Mouse (Mus musculus): Measurements from ENCODE around the gene Mios. TPM values are rescaled to one million over a fixed set of nuclear protein-coding genes. Genes with fewer than 3 reads are reported as not detected.

Mios gene
- polyA plus RNA-seq, 1 experiment from 2014 or later: 26.5 TPM

DNA sequence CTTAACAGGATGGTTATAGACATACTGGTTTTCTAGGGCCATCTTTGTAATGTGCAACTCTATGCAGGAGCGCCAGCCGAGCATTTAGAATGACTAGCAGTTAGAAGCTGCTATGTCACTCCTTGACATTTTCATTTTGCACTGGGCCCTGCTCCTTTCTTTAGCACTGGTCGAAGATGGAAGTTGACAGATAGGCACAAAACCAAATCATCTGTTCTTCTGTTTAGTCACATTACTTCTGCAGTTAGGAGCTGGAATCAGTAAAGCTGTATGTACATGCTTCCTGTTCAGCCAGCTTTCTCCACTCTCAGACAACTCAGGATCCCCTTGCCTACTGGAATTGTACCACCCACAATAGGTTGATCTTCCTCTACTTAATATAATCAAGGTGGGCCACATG, 1.6 kb downstream of the Mios start:
- Histone ChIP-seq H3K27me3 (no peaks in the 10 kb centered on the region), H3K4me1 (peaks cover 9% of the 10 kb centered on the region), H3K36me3 (peaks cover 14% of the 10 kb centered on the region; the same call in 1 of the 2 replicates), H3K4me2 (replicated peaks) (peak overlapping the region; percentile 57), H3K9me3 (replicated peaks) (no peaks in the 10 kb centered on the region), H3K9ac (no peak overlapping the region), H3K4me3 (no peak overlapping the region), H3K27ac (no peak overlapping the region)
- no peak for ATAC-seq (ENCODE audit: low FRiP score)
- 80% methylated on average over 3 of the region's 3 CpGs for WGBS

DNA sequence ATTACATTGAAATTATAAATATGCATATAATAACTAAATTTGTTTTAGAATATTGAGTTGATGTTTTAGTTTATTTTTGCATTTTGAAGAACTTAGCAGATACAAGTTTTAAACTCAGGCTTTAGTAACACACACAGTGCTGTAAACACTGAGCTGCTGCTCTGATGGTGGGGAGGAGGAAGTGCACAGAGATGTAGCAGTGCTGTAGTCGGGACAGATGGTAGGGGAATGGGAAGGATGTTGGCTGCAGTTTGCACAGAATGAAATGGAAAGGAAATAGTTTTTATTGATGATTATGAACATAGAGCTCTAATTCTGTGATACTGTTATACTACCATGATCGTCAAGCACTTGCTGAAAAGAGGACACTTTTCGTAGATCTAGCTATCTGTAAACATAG, 18.0 kb downstream of the Mios start:
- WGBS: 89% methylated on average over 3 of the region's 3 CpGs
- peaks cover 28% of the 10 kb centered on the region for H3K36me3 ChIP-seq
- H3K4me2 ChIP-seq (replicated peaks): no peak overlapping the region
- H3K9me3 ChIP-seq (replicated peaks): no peaks in the 10 kb centered on the region
- no peak for ATAC-seq (ENCODE audit: low FRiP score)
- no peaks in the 10 kb centered on the region for H3K4me1 ChIP-seq
- no peak overlapping the region for H3K4me3 ChIP-seq
- H3K9ac ChIP-seq: no peak overlapping the region
- H3K27ac ChIP-seq: no peak overlapping the region
- no peaks in the 10 kb centered on the region for H3K27me3 ChIP-seq

DNA sequence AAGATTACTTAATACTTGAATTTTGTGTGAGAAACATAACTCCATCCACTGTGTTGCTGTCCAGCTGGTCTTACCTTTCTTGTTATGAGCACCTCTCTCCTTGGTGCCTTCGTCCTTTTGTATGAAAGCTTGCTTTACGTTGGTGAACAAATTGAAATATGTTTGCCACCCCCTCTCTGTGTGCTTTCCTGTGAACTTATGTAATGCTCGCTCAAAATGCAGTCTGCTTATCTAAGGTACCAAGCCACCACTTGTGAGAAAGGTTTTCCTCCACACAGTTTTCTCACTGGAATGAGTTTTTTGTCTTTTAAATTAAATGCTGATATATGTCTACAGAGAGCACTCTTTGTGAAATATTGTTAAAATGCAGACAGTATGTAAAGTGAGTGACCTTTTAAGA, 19.6 kb downstream of the Mios start:
- Histone ChIP-seq H3K4me1 (no peaks in the 10 kb centered on the region), H3K27ac (no peak overlapping the region), H3K9me3 (replicated peaks) (no peaks in the 10 kb centered on the region), H3K27me3 (no peaks in the 10 kb centered on the region), H3K36me3 (peaks cover 33% of the 10 kb centered on the region), H3K4me2 (replicated peaks) (no peak overlapping the region), H3K9ac (no peak overlapping the region), H3K4me3 (no peak overlapping the region)
- 92% methylated on average over 3 of the region's 3 CpGs for WGBS
- ATAC-seq (ENCODE audit: low FRiP score): no peak

DNA sequence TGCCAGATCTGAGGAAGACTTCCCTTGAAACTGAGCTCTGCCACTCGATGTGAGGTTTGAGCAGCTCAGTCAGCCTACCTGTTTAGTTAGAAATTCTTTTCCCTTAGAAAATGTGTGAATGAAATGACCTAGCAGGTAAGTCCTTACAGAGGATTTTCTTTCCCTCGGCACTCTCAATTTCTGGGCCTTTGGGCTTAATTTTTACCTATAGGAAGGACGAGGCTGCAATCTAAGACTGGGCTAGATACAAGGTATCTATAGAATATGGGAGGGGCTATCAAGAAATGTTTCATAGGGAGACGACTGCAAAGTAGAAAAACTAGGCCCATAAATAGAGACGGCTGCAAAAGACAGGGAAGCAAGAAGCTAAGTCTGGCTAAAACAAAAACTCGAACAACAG, 49.3 kb downstream of the Mios start:
- H3K4me1 ChIP-seq: peaks cover 8% of the 10 kb centered on the region
- 12% methylated on average over 6 of the region's 6 CpGs for WGBS
- peak overlapping the region; percentile 64; the same call in 1 of the 2 replicates for H3K27ac ChIP-seq
- ATAC-seq (ENCODE audit: low FRiP score): no peak
- peak overlapping the region; percentile 61 for H3K4me3 ChIP-seq
- H3K36me3 ChIP-seq: peaks cover 15% of the 10 kb centered on the region; the same call in 1 of the 2 replicates
- H3K9ac ChIP-seq: peak overlapping the region; percentile 78
- H3K4me2 ChIP-seq (replicated peaks): peak overlapping the region; percentile 53
- no peaks in the 10 kb centered on the region for H3K9me3 ChIP-seq (replicated peaks)
- no peaks in the 10 kb centered on the region for H3K27me3 ChIP-seq

DNA sequence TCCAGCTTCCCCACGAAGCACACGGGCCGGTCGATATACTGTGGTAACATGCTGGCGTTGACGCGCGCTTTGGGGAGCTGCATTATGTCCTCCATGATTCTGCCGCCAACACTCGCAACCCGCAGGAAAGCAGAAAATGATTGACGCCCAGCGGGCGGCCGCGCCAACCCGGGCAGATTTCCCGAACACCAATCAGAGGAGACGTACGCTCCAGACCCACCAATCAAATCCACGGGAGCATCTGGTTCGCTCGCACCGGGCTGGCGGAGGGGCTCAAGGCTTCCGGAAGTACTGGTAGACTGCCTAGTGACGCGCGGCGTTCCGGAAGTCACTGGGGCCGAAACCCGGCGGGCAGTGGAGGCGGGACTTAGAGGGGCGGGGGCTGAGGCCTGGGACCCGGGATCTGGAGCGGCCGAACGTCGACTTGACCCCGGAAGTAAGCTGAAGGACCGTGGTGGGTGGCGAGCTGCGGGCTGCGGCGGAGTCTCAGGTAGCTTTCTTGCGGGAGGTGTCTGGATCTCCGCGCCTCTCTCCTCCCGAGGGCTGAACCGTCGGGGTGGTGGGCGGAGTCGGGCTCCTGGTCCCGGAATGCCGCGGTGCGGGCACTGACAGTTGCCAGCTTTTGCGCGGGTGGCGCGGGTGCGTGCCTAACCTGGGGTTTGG, 50.1 kb downstream of the Mios start, which contains the start of the genes Rpa3, Umad1 and Gm45062:
Gene Rpa3 (minus strand): TSS at position 170 of the 663 bp plus-strand sequence.
Gene Umad1 (plus strand): TSS at position 285 of the 663 bp plus-strand sequence.
Gene Gm45062 (plus strand): TSS at position 447 of the 663 bp plus-strand sequence.
- H3K27me3 ChIP-seq: no peaks in the 10 kb centered on the region
- H3K4me3 ChIP-seq: peak within 1 kb of the TSS; percentile 61
- H3K9me3 ChIP-seq (replicated peaks): no peaks in the 10 kb centered on the region
- WGBS: under 1% methylated on average over 64 of the region's 64 CpGs
- H3K36me3 ChIP-seq: peaks cover 12% of the 10 kb centered on the region; the same call in 1 of the 2 replicates
- peaks cover 8% of the 10 kb centered on the region for H3K4me1 ChIP-seq
- H3K9ac ChIP-seq: peak within 1 kb of the TSS; percentile 81
- peak within 1 kb of the TSS; percentile 83 for H3K4me2 ChIP-seq (replicated peaks)
- peak; percentile 100 for ATAC-seq (ENCODE audit: low FRiP score)
- peak within 1 kb of the TSS; percentile 77 for H3K27ac ChIP-seq

- 0% methylated on average over 8 of the region's 8 CpGs for WGBS
- H3K4me1 ChIP-seq: peaks cover 8% of the 10 kb centered on the region
- H3K4me2 ChIP-seq (replicated peaks): peak overlapping the region; percentile 83
- H3K9ac ChIP-seq: peak overlapping the region; percentile 81
- peaks cover 7% of the 10 kb centered on the region; the same call in 1 of the 2 replicates for H3K36me3 ChIP-seq
- H3K27me3 ChIP-seq: no peaks in the 10 kb centered on the region
- peak overlapping the region; percentile 61 for H3K4me3 ChIP-seq
- ATAC-seq (ENCODE audit: low FRiP score): no peak
- H3K9me3 ChIP-seq (replicated peaks): no peaks in the 10 kb centered on the region
- H3K27ac ChIP-seq: peak overlapping the region; percentile 77
Observed at GRCm38 (mm10) chr6:8259667-8260044, 50.6 kb downstream of the Mios start.

GRCm38 (mm10) chr6:8271047-8271446, 62.0 kb downstream of the Mios start:
- Histone ChIP-seq H3K27ac (no peak overlapping the region), H3K4me1 (no peaks in the 10 kb centered on the region), H3K27me3 (no peaks in the 10 kb centered on the region), H3K36me3 (peaks cover 6% of the 10 kb centered on the region; the same call in 1 of the 2 replicates), H3K9ac (no peak overlapping the region), H3K9me3 (replicated peaks) (no peaks in the 10 kb centered on the region), H3K4me2 (replicated peaks) (no peak overlapping the region), H3K4me3 (no peak overlapping the region)
- WGBS: 87% methylated on average over 3 of the region's 3 CpGs
- no peak for ATAC-seq (ENCODE audit: low FRiP score)

DNA sequence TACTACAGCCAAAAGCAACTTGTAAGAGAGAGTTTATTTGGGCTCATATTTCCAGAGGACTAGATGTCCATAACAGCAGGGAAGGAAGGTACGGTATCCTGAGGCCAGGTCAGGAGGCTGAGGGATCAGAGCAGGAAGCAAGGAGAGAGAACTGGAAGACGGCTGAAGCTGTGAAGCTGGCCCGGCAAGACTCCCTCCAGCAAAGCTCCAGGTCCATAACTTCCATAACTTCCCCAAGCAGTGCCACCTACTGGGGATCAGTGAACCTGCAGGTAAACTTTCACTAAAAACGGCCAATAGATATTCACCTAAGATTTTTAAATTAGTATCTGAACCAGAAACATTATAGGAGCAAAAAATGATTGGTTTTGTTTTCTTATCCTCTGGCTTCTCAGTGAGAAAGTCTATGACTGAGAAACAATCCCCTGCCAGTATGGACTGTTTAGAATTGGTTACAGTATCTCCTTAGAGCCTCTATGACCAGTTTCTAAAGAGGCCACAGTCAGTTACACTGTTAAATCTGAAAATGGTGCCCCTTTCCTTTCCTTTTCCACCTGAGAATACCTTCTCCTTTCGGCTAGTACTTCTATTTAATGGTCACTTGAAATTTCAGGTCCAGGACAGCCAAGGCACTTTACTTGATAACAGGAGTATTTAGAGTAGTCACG, 65.5 kb downstream of the Mios start:
- ATAC-seq (ENCODE audit: low FRiP score): peak; percentile 60; the same call in 1 of the 2 replicates
- Histone ChIP-seq H3K9me3 (replicated peaks) (no peaks in the 10 kb centered on the region), H3K9ac (no peak overlapping the region), H3K4me3 (no peak overlapping the region), H3K4me2 (replicated peaks) (no peak overlapping the region), H3K27ac (no peak overlapping the region), H3K27me3 (no peaks in the 10 kb centered on the region), H3K4me1 (no peaks in the 10 kb centered on the region), H3K36me3 (peaks cover 6% of the 10 kb centered on the region; the same call in 1 of the 2 replicates)
- 40% methylated on average over 6 of the region's 6 CpGs for WGBS

- Histone ChIP-seq H3K4me1 (no peaks in the 10 kb centered on the region), H3K9me3 (replicated peaks) (no peaks in the 10 kb centered on the region), H3K9ac (no peak overlapping the region), H3K4me3 (no peak overlapping the region), H3K27me3 (no peaks in the 10 kb centered on the region), H3K4me2 (replicated peaks) (no peak overlapping the region), H3K27ac (no peak overlapping the region), H3K36me3 (peaks cover 6% of the 10 kb centered on the region; the same call in 1 of the 2 replicates)
- ATAC-seq (ENCODE audit: low FRiP score): no peak
- 10% methylated on average over 1 of the region's 1 CpGs for WGBS
Observed at GRCm38 (mm10) chr6:8275098-8275497, 66.1 kb downstream of the Mios start.

DNA sequence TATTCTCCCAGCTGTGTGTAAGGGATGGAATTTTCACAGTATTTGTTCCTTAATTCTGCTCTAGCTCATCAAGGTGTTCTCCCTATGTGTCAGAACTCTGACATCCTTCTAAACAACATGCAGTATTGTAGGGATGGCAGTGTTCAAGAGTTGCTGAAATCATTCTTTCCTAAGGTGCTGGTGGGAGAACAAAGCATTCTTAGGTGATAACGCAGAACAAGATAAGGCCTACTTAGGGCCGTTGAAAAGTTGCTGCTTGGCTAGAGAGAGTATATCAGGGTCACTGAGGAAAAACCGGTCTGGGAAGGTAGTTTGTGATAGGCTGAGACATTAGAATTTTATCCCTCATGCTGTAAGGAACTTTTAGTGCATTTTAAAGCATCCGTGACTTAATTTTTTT, 67.4 kb downstream of the Mios start:
- 0 out of 2 replicates have a peak, but pooled peaks cover 4% of the 10 kb centered on the region for H3K36me3 ChIP-seq
- 88% methylated on average over 4 of the region's 4 CpGs for WGBS

DNA sequence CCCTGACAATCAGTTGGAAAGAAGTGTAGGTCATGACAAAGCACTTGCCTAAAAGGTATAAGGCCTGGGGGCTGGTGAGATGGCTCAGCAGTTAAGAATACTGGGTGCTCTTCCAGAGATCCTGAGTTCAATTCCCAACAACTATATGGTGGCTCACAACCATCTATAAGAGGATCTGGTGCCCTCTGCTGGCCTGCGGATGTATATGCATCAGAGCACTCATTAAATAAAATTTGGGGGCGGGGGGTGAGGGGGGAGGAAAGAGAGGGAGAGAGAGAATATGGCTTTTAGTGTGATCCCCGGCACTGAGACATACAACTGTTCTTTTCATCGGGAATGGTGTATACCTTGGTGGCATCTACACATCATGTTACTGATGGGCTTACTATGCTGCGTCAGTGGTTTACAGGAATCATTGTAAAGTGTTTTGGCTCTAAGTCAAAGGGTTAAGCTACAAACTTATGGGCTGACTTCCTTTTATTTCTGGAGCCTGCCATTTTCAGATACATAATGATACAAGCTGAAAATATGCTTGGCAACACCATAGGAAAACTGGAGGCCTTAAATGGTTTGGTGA, 69.5 kb downstream of the Mios start:
- Histone ChIP-seq H3K27ac (no peak overlapping the region), H3K9me3 (replicated peaks) (no peaks in the 10 kb centered on the region), H3K4me1 (no peaks in the 10 kb centered on the region), H3K36me3 (no peaks in the 10 kb centered on the region), H3K4me3 (no peak overlapping the region), H3K4me2 (replicated peaks) (no peak overlapping the region), H3K27me3 (no peaks in the 10 kb centered on the region), H3K9ac (no peak overlapping the region)
- 72% methylated on average over 5 of the region's 5 CpGs for WGBS
- ATAC-seq (ENCODE audit: low FRiP score): no peak

More for the DNA sequence above, 67.4 kb downstream of the Mios start:
- Histone ChIP-seq H3K27ac (no peak overlapping the region), H3K4me3 (no peak overlapping the region), H3K4me1 (no peaks in the 10 kb centered on the region), H3K27me3 (no peaks in the 10 kb centered on the region), H3K4me2 (replicated peaks) (no peak overlapping the region), H3K9ac (no peak overlapping the region), H3K9me3 (replicated peaks) (no peaks in the 10 kb centered on the region)
- ATAC-seq (ENCODE audit: low FRiP score): no peak

DNA sequence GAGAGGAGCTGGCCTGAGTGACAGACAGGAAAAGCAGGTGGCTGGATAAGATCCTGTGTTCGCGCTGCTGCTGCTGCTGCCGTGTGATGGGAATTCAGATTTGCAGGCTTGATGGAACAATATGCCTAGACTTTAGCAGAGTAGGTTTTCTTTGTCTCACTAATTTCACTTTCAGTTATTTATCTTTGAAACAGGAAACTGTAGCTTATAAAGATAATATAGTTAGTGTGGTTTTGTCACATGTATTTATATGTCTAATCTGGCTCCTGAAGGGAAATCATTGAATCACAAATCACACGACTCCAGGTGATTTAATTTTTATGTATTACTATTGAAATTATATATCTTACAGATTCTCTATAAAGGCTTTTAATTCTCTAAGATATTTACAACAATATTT, 74.2 kb downstream of the Mios start:
- ATAC-seq (ENCODE audit: low FRiP score): no peak
- no peaks in the 10 kb centered on the region for H3K4me1 ChIP-seq
- no peaks in the 10 kb centered on the region for H3K9me3 ChIP-seq (replicated peaks)
- no peak overlapping the region for H3K27ac ChIP-seq
- no peaks in the 10 kb centered on the region for H3K27me3 ChIP-seq
- no peaks in the 10 kb centered on the region for H3K36me3 ChIP-seq
- 82% methylated on average over 4 of the region's 4 CpGs for WGBS
- H3K4me2 ChIP-seq (replicated peaks): no peak overlapping the region
- H3K4me3 ChIP-seq: no peak overlapping the region
- H3K9ac ChIP-seq: no peak overlapping the region

Measured in hindbrain, embryonic 12.5 days (tissue).